Mouse (Mus musculus) forebrain, embryonic 12.5 days (tissue): ENCODE measurements at regions not wholly inside any gene's neighbourhood (a gene's known extent, or its start where the extent isn't known, plus 50 kb on each side); places are given as distances from the start of the nearest gene placed in this dataset.

Source experiments
- ATAC-seq: fragments of 200-750 bp; cut with Nextera tagmentation; 2 replicates; pipeline ENCODE4 v1.8.0; 2017; ENCODE audit warnings: moderate TSS enrichment; ENCODE audit not compliant: low FRiP score
- H3K27ac ChIP-seq: fragments of 300-500 bp; sonication (generic); 2 replicates; pipeline ENCODE4 v1.5.1; 2016; ENCODE audit warnings: mild to moderate bottlenecking
- H3K27me3 ChIP-seq: fragments of 300-500 bp; sonication (generic); 2 replicates; pipeline ENCODE4 v1.6.1; 2016; ENCODE audit warnings: mild to moderate bottlenecking
- H3K36me3 ChIP-seq: fragments of 300-500 bp; sonication (generic); replicated peaks from 2 replicates; pipeline ENCODE4 v1.6.1; 2016; ENCODE audit warnings: mild to moderate bottlenecking
- H3K4me1 ChIP-seq: fragments of 300-500 bp; sonication (generic); 2 replicates; pipeline ENCODE4 v1.6.1; 2016
- H3K4me2 ChIP-seq: fragments of 300-500 bp; sonication (generic); 2 replicates; pipeline ENCODE4 v1.6.1; 2016; ENCODE audit warnings: mild to moderate bottlenecking, moderate library complexity
- H3K4me3 ChIP-seq: fragments of 300-500 bp; sonication (generic); replicated peaks from 2 replicates; pipeline ENCODE4 v1.5.1; 2016; ENCODE audit warnings: mild to moderate bottlenecking
- H3K9ac ChIP-seq: fragments of 300-500 bp; sonication (generic); 2 replicates; pipeline ENCODE4 v1.6.1; 2016; ENCODE audit warnings: mild to moderate bottlenecking
- H3K9me3 ChIP-seq: fragments of 300-500 bp; sonication (generic); 2 replicates; pipeline ENCODE4 v1.6.1; 2016
- WGBS: fragments of 180-500 bp; shearing (Covaris S2); methylation state at CpG from one replicate; pipeline ENCODE4 v1.1.7; 2016; 5-methylcytosine and 5-hydroxymethylcytosine counted together

GRCm38 (mm10) chr15:65347277-65347676, 332.6 kb upstream of the Gm21961 start:
- Histone ChIP-seq H3K4me2 (no peak overlapping the region), H3K36me3 (no peaks in the 10 kb centered on the region), H3K27ac (no peak overlapping the region), H3K4me3 (no peak overlapping the region), H3K4me1 (no peaks in the 10 kb centered on the region), H3K27me3 (no peaks in the 10 kb centered on the region), H3K9ac (no peak overlapping the region), H3K9me3 (no peaks in the 10 kb centered on the region)
- ATAC-seq, result no peak
- 83% methylated on average over 3 of the region's 3 CpGs for WGBS

GRCm38 (mm10) chr15:65342501-65342900, 327.8 kb upstream of the Gm21961 start:
- 82% methylated on average over 2 of the region's 2 CpGs for WGBS
- no peak for ATAC-seq
- Histone ChIP-seq H3K4me3 (no peak overlapping the region), H3K4me2 (no peak overlapping the region), H3K36me3 (no peaks in the 10 kb centered on the region), H3K9me3 (no peaks in the 10 kb centered on the region), H3K4me1 (no peaks in the 10 kb centered on the region), H3K27ac (no peak overlapping the region), H3K27me3 (no peaks in the 10 kb centered on the region), H3K9ac (no peak overlapping the region)

- Histone ChIP-seq H3K9ac (no peak overlapping the region), H3K27ac (no peak overlapping the region), H3K4me1 (no peaks in the 10 kb centered on the region), H3K4me3 (no peak overlapping the region), H3K4me2 (no peak overlapping the region), H3K36me3 (no peaks in the 10 kb centered on the region), H3K9me3 (no peaks in the 10 kb centered on the region), H3K27me3 (no peaks in the 10 kb centered on the region)
- no peak for ATAC-seq
- WGBS, result 92% methylated on average over 2 of the region's 2 CpGs
Observed at GRCm38 (mm10) chr15:65334076-65334475, 319.4 kb upstream of the Gm21961 start.

GRCm38 (mm10) chr15:65308066-65308465, 293.4 kb upstream of the Gm21961 start:
- Histone ChIP-seq H3K4me2 (no peak overlapping the region), H3K27me3 (no peaks in the 10 kb centered on the region), H3K9me3 (no peaks in the 10 kb centered on the region), H3K4me3 (no peak overlapping the region), H3K9ac (no peak overlapping the region), H3K4me1 (peaks cover 4% of the 10 kb centered on the region; the same call in 1 of the 2 replicates), H3K27ac (no peak overlapping the region), H3K36me3 (no peaks in the 10 kb centered on the region)
- 31% methylated on average over 6 of the region's 6 CpGs for WGBS
- no peak for ATAC-seq

- no peaks in the 10 kb centered on the region for H3K36me3 ChIP-seq
- no peaks in the 10 kb centered on the region for H3K4me1 ChIP-seq
- no peak for ATAC-seq
- H3K9ac ChIP-seq, result no peak overlapping the region
- no peaks in the 10 kb centered on the region for H3K9me3 ChIP-seq
- H3K27me3 ChIP-seq, result no peaks in the 10 kb centered on the region
- H3K4me2 ChIP-seq, result no peak overlapping the region
- H3K4me3 ChIP-seq, result no peak overlapping the region
- no peak overlapping the region for H3K27ac ChIP-seq
Observed at GRCm38 (mm10) chr15:65258816-65259215, 244.1 kb upstream of the Gm21961 start.

GRCm38 (mm10) chr15:65222504-65222903, 207.8 kb upstream of the Gm21961 start:
- Histone ChIP-seq H3K9ac (no peak overlapping the region), H3K27ac (no peak overlapping the region), H3K36me3 (no peaks in the 10 kb centered on the region), H3K27me3 (no peaks in the 10 kb centered on the region), H3K4me1 (no peaks in the 10 kb centered on the region), H3K9me3 (no peaks in the 10 kb centered on the region), H3K4me2 (no peak overlapping the region), H3K4me3 (no peak overlapping the region)
- ATAC-seq, result no peak

- Histone ChIP-seq H3K9ac (no peak overlapping the region), H3K4me2 (no peak overlapping the region), H3K9me3 (no peaks in the 10 kb centered on the region), H3K27ac (no peak overlapping the region), H3K4me1 (no peaks in the 10 kb centered on the region), H3K36me3 (no peaks in the 10 kb centered on the region), H3K27me3 (no peaks in the 10 kb centered on the region), H3K4me3 (no peak overlapping the region)
- no peak for ATAC-seq
- 71% methylated on average over 2 of the region's 2 CpGs for WGBS
Observed at GRCm38 (mm10) chr15:65217908-65218307, 203.2 kb upstream of the Gm21961 start.

- Histone ChIP-seq H3K27ac (no peak overlapping the region), H3K9ac (no peak overlapping the region), H3K27me3 (no peaks in the 10 kb centered on the region), H3K4me1 (no peaks in the 10 kb centered on the region), H3K4me2 (no peak overlapping the region), H3K9me3 (no peaks in the 10 kb centered on the region), H3K36me3 (no peaks in the 10 kb centered on the region), H3K4me3 (no peak overlapping the region)
- ATAC-seq, result peak; percentile 14; the same call in 1 of the 2 replicates
- WGBS, result 82% methylated on average over 3 of the region's 3 CpGs
Observed at GRCm38 (mm10) chr15:65196307-65196706, 181.6 kb upstream of the Gm21961 start.

- Histone ChIP-seq H3K9me3 (no peaks in the 10 kb centered on the region), H3K4me1 (no peaks in the 10 kb centered on the region), H3K4me2 (no peak overlapping the region), H3K27ac (no peak overlapping the region), H3K9ac (no peak overlapping the region), H3K27me3 (no peaks in the 10 kb centered on the region), H3K4me3 (no peak overlapping the region), H3K36me3 (no peaks in the 10 kb centered on the region)
- WGBS, result 94% methylated on average over 1 of the region's 1 CpGs
- no peak for ATAC-seq
Observed at GRCm38 (mm10) chr15:65193654-65194053, 178.9 kb upstream of the Gm21961 start.
